Mouse (Mus musculus) frontal cortex, postnatal 10 days (tissue): ENCODE results near the gene Sgsm3.

Experiments used
- DNase-seq, 2 experiments: peaks; one replicate each; pipeline ENCODE4 v3.0.0; 2022; ENCODE audit warnings: low spot score in 2 of 2, mixed read lengths in 1 of 2

The Sgsm3 gene

DNA sequence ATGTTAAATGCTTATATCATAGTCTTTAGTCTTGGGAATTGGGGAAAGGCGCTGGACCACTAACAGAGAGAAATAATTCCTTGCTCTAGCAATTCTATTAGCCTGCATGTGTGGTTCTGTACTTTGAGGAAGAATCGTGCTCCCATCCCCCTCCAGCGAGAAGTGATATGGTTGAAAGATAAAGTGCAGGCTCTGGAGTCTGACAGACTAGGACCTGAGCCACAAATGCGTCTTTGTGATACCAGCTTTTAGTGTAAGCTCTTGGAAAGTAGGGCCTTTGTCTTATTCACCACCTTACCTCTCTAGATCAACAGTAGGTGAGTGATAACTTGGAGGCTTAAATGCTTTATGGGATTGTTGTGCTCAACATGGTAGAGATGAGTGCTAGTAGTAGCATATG is 3.6 kb downstream of the Sgsm3 start:
- DNase-seq, result no peak

DNA sequence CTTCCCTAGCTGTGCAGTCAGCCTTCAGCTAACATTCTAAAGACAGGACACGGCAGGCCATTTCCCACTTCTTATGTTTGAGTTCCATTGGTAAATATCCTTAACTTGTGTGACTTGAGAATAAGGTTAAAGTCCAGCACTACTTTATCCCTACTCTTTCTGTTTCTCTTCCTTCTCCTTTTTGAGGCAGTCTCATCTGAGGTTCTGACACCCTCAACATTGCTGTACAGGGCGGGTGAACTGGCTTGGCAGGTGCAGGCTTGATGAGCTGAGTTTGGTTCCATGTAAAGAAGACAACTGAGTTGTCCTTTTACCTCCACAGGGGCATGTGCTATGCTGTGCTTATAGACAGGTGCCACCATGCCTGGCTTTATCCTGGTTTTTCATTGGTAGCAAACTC is 5.7 kb downstream of the Sgsm3 start:
- DNase-seq, result no peak

DNA sequence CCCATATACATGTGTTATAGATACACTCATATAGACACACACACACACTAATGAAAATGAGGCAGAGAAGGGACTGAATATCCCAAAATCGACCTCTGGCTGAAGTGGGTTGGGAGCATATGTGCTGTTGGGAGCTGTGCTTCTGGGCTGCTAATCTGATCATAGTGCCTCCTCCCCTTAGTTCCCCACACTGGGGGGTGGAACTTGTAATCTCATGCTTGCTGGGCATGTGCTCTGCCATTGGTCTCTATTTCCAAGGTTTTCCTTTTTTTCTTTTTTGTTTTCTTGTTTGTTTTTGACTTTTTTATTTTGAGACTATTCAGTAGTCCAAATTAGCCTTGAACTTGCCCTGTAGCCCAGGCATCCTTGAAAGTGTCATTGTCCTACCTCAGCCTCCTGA is 10.8 kb downstream of the Sgsm3 start:
- no peak for DNase-seq

DNA sequence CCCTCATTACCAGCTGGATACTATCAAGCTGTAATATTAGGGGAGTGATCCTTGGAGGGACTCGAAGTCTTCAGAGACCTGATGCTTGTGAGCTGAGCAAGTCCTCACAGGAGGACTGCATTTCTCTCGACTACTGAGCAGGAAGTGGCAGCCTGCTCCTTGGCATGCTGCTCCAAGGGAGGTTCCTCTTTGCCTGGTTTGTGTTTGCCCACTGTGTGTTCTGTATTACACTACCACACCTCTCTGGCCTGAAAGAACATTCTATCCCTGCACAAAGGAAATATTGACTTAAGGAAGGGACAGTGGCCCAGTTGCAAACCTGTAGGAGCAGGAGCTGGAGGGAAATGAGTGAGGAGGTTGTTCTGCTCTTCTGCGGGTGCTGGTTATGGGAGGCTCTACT is 12.1 kb downstream of the Sgsm3 start:
- DNase-seq, result no peak

DNA sequence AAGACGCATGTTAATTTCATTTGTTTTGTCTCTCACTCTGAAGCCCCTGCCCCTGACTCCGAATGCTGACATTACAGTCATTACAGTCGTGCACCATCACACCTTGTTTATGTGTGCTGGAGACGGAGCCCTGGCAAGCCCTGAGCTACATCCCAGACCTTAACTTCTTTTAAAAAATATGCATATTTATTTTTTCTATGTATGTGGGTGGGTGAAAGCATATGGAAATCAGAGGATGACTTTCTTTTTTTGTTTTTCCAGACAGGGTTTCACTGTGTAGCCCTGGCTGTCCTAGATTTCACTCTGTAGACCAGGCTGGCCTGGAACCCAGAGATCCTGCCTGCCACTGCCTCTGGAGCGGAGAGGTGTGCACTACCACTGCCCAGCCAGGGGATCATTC is 17.4 kb downstream of the Sgsm3 start:
- no peak for DNase-seq

DNA sequence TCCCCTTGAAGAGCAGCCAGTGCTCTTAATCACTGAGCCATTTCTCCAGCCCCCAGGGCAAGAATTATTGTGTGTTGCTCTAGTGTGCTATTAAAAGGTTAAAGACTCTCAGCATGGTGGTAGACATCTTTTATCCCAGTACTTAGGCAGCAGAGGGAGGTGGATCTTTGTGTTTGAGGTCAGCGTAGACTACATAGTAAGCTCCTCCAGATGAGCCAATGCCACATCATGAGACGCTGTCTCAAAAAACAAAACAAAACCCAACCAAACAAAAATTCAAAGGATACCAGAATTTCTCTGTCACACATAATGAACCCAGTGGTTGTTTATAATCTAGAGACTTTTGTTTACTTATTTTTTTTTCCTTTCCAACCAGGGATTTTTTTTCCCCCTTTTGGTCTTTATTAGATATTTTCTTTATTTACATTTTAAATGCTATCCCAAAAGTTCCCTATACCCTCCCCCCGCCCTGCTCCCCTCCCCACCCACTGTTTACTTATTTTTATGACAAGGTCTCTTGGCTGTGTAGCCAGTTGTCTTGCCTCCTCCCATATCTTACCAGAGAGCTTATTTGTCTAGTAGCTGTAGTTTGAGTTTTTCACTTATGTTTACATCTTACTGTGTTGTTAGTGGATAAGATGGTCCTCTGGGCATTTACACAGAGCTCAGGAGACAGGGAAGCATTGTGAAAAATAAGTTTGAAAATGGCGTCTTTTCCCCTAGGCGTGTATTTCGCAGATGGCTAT is 18.7 kb downstream of the Sgsm3 start:
- DNase-seq, result no peak

DNA sequence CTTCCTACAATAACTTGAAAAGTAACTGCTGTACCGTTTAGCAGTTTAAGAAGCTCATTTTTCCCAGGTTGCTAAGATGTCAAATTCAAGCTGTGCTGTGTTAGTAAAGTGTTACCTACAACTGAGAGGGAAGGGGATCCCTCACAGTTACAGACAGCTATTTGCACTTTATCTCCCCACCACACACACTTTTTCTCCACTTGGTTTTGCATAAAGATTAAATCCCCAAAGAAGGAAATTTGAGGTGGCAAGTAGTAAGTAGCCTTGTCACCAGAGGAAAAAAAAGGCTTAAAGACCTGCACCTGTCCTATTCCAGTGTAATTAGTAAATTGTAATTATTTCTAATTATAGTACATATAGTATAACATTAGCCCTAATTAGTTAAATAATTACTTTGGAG is 19.5 kb downstream of the Sgsm3 start:
- no peak for DNase-seq

DNA sequence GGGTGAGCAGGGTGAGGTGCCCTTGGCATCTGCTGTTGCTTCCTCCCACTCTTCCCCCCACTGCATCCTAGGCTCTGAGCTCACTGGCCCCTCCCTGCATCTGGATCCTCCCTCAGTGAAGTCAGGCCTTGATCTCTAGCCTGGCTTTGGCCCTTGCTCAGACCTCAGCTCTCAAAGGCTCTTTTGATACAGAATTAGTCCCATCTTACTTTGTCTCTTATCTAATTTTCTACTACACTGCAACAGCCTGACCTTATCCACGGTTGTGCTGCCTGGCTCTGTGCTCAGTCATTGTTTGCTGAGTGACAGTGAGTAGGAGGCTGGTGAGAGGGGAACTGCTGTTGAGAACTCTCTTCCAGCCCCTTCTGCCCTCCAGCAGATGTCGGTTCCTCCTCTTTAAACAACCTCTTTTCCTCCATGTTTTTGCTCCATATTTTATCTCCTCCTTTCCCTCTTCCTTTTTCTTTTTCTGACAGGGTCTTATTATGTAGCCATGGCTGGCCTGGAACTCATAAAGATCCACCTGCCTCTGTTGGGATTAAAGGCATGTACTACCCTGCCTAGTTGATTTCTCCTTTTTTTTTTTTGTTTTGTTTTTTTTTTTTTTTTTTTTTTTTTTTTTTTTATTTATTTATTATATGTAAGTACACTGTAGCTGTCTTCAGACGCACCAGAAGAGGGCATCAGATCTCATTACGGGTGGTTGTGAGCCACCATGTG is 23.0 kb downstream of the Sgsm3 start:
- DNase-seq, result no peak

DNA sequence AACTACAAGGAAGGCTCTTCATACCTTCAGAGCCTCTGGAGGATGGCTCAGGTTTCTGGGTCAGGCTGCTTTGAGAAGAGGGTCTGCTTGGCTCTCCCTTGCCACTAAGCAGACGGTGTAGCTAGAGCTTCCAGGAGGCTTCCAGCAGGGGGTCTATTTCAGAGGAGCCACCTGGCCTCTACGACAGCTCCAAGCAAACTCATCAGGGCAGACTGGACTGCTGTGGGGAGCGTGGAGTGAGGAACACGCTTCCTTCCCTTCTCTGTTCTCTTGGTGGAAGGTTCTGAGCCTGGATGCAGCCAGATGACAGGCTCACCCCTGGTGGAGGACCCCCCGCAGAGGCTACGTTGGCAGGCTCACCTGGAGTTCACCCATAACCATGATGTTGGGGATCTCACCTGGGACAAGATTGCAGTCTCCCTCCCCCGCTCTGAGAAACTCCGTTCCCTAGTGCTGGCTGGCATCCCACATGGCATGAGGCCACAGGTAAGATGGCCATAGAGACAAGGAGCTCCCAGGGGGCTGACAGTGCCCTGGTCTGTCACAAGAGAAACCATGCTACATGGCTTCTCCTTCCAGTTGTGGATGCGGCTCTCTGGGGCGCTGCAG is 28.7 kb downstream of the Sgsm3 start:
- DNase-seq, result no peak

DNA sequence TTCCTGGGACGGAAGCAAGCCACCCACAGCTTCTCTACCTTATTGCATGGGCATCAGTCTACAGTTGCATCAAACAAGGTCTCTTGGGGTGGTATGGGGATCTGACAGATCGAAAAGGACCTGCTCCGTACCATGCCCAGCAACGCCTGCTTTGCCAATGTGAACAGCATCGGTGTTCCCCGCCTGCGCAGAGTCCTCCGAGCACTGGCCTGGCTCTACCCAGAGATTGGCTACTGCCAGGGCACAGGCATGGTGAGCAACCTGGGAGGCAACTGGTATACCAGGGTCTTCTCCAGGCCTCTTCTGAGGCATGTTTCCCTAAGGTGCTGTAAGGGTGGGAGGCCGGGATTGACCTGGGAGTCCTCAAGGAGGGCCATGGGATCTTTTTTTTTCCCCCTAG is 29.8 kb downstream of the Sgsm3 start:
- DNase-seq, result no peak

DNA sequence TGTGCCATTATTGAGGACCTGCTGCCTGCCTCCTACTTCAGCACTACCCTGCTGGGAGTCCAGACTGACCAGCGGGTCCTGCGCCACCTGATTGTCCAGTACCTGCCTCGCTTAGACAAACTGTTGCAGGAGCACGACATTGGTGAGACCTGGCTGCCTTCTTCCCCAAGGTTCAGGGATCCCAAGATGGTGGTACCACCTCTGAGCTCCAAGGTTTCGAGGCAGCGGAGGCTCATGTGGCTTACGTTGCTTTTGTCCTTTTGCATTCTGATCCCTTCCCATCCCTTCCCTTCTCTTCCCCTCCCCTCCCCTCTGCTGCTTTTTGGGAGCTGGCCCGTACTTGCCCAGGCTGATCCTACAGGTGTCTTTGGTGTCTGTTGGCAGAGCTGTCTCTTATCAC is 30.3 kb downstream of the Sgsm3 start:
- DNase-seq, result no peak

DNA sequence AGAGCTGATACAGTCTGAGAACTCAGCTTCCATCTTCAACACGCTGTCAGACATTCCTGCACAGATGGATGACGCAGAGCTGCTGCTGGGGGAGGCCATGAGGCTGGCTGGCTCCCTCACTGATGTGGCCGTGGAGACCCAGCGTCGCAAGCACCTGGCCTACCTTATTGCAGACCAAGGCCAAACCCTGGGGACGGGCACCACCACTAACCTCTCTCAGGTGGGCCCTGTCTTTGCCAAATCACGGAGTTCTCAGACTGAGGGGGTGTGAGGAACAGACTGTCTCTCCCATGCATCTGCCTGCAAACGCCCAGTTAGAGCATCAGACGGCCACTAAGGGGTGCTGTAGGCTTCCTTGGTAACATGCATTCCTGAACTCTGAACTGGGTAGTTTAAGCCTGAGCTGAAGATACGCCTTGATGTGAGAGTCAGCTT is 31.1 kb downstream of the Sgsm3 start:
- DNase-seq, result no peak

DNA sequence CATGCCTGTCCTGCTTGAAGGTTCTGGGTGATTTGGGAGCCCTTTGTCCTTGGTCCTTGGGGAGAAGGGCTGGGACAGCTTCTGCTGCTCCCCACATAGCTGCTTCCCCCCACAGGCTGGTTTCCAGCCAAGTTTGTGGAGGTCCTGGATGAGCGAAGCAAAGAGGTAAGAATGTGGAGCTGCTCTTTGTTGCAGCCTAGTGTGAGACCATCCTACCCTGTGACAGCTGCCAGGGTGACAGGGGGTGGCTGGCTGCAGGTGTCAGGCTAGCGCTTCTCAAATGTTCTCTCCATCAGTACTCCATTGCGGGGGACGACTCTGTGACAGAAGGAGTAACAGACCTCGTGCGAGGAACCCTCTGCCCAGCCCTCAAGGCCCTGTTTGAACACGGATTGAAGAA is 32.5 kb downstream of the Sgsm3 start:
- DNase-seq, result no peak

DNA sequence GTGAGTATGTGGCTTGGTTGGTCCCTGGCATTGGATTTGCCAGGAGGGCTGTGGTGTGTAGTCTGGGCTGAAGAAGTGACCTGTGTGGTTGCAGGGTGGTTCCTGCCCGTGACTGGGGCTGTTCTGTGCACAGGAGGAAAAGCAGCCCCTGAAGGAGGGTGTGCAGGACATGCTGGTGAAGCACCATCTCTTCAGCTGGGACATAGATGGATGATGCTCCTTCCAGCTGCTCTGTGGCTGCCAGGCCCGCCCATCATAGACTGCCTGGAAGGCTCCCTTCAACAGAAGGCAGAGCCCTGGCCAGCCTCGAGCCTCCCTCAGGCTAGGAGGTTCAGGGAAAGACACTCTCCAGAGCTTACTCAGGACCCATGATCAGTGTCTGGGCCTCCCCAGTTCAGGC is 34.0 kb downstream of the Sgsm3 start:
- no peak for DNase-seq

DNA sequence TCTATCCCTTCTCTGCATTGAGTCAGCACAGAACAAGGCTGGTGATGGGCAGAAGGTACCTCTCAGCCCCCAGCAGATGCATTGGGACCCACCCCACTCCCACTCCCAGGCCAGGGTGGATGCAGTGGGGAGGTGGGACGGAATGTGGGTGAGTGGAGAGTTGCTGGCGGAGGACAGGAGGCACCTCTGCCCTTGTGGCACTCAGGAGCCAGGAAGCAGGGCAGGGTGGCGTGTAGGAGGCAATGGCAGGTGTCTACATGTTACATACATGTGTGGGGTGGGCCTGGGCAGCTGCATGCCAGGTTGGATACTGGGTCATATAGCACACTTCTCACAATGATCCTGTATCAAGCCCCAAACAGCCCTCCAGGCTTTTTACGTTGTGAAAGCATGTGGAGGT is 34.8 kb downstream of the Sgsm3 start:
- no peak for DNase-seq

DNA sequence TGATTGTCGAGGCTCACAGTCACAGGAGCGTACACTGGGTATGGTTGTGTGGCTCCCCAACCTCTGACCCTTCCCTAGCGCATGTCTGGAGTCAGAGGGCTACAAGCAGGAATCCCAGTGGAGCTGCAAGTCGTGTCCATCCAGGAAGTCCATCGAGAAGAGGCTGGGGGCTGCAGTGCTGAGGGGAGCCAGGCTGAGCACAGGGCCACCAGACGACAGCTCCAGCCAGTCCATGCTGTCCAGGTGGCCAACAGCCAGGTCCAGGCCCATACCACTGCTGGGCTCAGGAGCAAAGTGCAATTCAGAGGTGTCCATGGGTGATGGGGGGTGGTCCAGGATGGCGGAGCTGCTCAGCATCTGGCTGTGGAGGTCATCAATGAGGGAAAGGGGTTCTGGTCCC is 35.6 kb downstream of the Sgsm3 start:
- DNase-seq, result no peak

DNA sequence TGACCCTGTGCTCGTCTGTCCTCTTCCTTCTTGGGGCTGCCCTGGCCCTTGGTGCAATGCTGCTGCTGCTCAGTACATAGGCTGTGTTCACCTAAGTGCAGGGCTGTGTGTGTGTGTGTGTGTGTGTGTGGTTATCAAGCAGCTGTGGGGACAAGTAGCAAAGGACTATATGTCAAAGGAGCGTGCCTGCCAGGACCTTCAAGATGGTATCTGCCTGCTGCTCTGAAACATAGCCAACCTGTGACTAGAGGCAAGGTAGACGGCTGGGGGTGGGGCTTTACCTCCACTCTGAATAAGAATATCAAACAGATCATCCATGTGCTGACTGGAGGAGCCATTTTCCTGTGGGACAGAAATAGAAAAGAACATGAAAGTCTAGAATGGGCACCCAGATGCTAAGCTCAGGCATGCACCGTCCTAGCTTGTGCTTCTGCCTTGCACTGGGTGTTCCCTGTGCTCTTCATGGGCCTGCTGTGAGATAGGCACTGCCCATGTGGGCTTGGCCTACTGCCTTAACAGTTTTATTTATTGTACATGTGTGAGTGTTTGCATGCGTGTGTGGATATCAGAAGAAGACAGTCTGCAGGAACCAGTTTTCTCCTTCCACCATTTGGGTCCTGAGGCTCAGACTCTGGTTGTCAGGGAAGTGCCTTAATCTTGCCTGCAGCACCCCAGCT is 37.6 kb downstream of the Sgsm3 start:
- DNase-seq, result no peak

DNA sequence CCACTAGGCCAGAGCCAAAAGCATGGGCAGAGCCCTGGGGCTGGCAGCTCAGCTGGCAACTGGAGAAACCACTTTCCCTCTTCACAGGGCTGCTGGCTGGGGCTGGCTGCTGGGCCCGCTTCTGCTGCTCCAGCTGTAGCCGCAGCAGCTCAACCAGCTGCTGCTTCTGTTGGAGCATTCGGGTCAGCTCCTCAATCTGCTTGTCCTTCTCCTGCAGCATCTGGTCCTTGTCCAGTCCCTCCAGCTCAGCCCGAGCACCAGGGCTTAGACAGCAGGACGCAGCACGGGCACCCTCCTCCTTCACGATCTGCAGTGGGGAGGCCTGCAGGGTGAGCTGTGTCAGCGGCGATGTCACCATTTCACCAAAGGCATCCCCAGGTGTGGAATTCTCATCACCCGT is 38.9 kb downstream of the Sgsm3 start:
- DNase-seq, result no peak

DNA sequence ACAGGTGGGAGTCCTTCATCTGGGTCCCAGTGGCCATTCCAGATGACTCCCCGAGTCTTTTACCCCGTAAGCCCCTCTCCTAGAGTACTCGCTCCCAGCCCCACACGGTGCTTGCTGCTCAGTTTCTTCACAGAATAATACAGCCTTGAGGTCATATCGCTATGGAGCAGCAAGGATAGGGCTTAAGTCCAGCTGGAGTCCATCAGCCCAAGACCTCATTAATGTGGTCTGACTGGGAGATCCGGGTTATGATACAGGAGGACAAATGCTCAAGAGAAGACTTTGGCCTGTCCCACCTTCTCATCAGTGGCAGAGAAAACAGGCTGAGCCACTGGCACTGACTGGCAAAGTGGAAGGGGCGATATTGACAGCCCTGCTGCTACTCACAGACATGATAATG is 39.7 kb downstream of the Sgsm3 start:
- no peak for DNase-seq

DNA sequence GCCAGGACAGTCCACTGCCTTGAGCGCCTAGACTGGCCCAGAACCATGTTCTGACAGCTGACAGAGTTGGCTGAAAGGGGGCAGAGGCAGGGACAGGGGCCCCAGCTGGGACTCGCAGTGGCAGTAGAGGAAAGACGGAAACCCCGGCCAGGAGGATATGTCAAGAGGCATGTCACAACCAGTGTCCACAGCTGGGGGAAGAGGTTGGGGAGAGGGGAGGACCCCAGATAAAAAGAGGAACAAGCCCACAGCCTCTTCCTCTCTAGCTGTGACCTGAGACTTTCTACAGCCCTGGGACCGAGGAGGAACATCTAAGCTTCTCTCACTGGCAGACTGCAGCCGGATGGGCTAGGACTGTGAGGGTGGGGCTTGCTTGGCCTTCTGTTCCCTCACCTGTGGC is 43.8 kb downstream of the Sgsm3 start:
- no peak for DNase-seq

DNA sequence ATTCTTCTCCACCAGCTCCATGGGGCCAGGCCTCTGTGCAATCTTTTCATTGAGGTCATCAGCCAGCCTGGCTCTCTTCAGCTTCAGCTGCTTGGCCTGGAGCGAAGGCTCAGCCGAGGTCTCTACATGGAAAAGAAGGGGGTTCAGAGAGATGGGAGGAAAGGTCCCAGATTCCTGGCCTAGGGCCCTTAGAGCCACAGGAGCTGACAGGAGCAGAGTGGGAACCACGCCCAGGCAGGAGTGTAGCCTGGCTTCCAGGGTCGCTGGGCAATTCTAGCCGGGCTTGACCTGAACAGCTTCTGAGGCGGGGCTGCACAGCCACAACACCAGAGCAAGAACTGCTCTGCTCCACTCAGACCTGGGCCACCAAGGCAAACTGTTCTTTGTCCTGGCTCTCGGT is 44.9 kb downstream of the Sgsm3 start:
- no peak for DNase-seq

DNA sequence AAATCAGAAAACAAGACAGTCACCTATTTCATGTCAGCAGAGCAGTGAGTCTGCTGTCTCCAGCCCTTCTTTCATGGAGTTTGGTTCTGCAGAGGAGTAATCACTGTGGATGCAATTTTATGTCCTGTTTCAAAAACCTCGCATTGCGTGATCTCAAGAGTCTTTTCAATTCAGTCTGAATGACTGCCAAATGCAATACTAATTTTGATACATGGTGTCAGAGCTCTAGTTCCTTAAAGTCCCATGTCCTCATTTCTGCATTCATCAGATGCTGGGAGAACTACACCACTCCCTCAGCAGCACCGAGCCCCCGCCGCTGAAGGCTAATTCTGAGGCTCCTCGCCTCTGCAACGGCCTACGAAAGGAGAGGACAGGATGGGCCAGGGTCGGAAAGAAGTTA is 46.3 kb downstream of the Sgsm3 start:
- no peak for DNase-seq

DNA sequence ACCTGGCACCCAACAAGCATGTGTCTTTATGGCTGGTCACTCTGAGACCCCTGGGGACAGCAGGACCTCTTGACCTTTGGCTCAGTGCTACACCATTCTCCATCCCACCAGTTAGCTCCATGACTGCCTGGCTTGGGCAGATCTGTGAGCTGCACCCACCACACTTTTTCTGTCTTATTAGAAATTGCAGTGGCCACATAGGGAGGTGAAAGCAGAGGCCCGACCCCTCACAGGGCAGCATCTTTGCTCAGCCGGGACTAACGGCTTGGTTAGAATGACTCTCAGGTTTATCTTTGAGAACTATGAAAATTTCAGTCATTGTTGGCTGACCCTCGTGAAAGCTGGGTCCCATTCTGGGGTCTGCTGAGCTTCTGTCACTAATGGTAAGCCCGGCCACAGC is 49.3 kb downstream of the Sgsm3 start:
- no peak for DNase-seq
